Mouse (Mus musculus): ENCODE measurements around the gene Bcl2l12.

GRCm38 (mm10) chr7:44962831-44963230 is 35.7 kb downstream of the Bcl2l12 start:
- TF ChIP-seq POLR2A (IDR thresholded peaks at IDR 0.05; ENCODE audit: borderline replicate concordance, insufficient read depth, low read length) (no peak), CTCF (IDR thresholded peaks at IDR 0.05; ENCODE audit: borderline replicate concordance, insufficient read depth, low read depth, low read length) (no peak)

Measured in cerebellum, adult 2 months (tissue).